Mouse (Mus musculus) G1E (cell line): ENCODE data around the gene Slc5a3.

Source experiments
- CTCF ChIP-seq: IDR thresholded peaks from 2 replicates; pipeline ENCODE4 v1.5.1; 2012; ENCODE audit warnings: low read depth, low read length, inconsistent platforms, mixed read lengths
- GATA1 ChIP-seq: IDR thresholded peaks from 2 replicates; pipeline ENCODE4 v1.6.1; 2012; ENCODE audit warnings: borderline replicate concordance, low read length, inconsistent platforms, mixed read lengths
- GATA2 ChIP-seq: IDR thresholded peaks from 2 replicates; pipeline ENCODE4 v1.6.1; 2012; ENCODE audit warnings: low read depth, low read length, inconsistent platforms, borderline replicate concordance

DNA sequence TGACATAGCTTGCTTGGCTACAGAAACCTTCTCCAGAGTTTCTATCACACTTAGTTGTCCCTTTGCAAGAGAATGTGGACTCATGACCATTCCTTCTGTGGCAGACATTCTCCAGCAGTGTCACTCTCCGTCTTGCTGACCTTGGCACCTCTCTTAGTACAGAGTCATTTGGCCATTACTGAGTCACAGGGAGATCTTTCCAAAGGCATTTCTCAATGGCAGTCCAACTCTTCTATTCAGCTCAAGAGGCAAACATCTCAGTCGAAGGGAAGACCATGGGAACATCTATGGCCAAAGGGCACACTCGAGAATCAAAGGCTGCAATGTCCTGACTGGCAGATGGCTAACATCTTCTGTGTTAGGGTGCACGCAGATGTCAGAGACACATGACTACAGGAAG is 74.4 kb downstream of the Slc5a3 start:
- TF ChIP-seq CTCF: no peak
- no peak for TF ChIP-seq GATA2
- no peak for TF ChIP-seq GATA1
